Mouse (Mus musculus): Measurements from ENCODE around the gene Khdrbs2. TPM values are rescaled to one million over a fixed set of nuclear protein-coding genes. Genes with fewer than 3 reads are reported as not detected.

Khdrbs2 gene
- polyA plus RNA-seq, 1 experiment, result 0.01 TPM

DNA sequence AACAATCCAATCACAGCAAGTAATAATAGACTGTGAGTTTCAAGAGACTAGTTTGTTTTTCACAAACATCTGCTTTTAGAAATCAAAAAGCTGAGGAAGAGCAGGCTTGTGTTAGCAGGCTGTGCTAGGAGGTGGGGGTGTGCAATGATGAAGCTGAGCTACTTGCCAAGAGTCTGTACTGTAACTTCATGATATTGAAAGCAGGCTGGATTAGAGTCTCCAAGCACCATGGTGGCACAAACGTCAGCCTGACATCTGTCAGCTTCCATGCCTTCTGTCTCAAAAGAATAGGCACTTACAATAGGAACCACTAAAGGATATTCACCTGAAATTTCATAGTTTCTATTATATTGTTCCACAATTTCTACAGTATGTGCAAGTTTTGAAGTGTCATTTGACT, 255.9 kb downstream of the Khdrbs2 start:
- H3K27me3 ChIP-seq (ENCODE audit: control insufficient read depth, insufficient read depth, insufficient read length), result no peaks in the 10 kb centered on the region
- H3K36me3 ChIP-seq (ENCODE audit: control insufficient read depth, insufficient read depth), result no peaks in the 10 kb centered on the region
- H3K79me2 ChIP-seq (ENCODE audit: control insufficient read depth, insufficient read depth), result no peaks in the 10 kb centered on the region
- H3K4me3 ChIP-seq (ENCODE audit: insufficient read depth, poor library complexity, severe bottlenecking), result no peak overlapping the region
- no peak for TF ChIP-seq MYOD1 (IDR thresholded peaks at IDR 0.05; ENCODE audit: control insufficient read depth, insufficient read length, low read depth)
- no peak for TF ChIP-seq CTCF (IDR thresholded peaks at IDR 0.05; ENCODE audit: control insufficient read depth, insufficient read depth, insufficient read length)
- no peak for TF ChIP-seq CEBPB (IDR thresholded peaks at IDR 0.05; ENCODE audit: low read depth)
- TF ChIP-seq MYOG (IDR thresholded peaks at IDR 0.05; ENCODE audit: control insufficient read depth, extremely low read depth, insufficient read length), result no peak
- TF ChIP-seq MAX (IDR thresholded peaks at IDR 0.05), result no peak
- no peak for TF ChIP-seq USF1 (IDR thresholded peaks at IDR 0.05; ENCODE audit: low read depth)
- no peaks in the 10 kb centered on the region for H3K79me3 ChIP-seq (ENCODE audit: low read depth)
- H3ac ChIP-seq (ENCODE audit: control insufficient read depth, insufficient read length, low read depth), result no peak overlapping the region

DNA sequence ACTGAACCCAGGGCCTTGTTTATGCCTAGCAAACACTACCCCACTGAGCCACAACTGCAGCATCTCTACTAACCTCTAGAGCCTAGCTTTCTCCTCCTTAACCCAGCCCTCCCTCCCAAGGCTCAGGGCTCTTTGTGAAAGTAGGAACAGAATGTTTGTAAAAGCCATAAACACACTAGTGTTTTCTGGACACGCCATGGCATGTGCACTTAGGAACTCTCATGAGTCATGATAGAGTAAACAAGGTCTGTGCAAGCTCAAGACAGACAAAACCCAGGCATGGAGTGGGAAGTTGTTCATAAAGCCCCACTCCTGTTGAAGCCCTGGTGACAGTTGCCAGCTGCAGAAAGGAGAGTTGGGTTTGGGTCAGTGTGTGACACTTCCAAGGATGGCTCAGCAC, 257.0 kb downstream of the Khdrbs2 start:
- H3K79me2 ChIP-seq (ENCODE audit: control insufficient read depth, insufficient read depth), result no peaks in the 10 kb centered on the region
- H3K4me3 ChIP-seq (ENCODE audit: insufficient read depth, poor library complexity, severe bottlenecking), result no peak overlapping the region
- no peaks in the 10 kb centered on the region for H3K36me3 ChIP-seq (ENCODE audit: control insufficient read depth, insufficient read depth)
- H3K27me3 ChIP-seq (ENCODE audit: control insufficient read depth, insufficient read depth, insufficient read length), result no peaks in the 10 kb centered on the region
- H3K79me3 ChIP-seq (ENCODE audit: low read depth), result no peaks in the 10 kb centered on the region
- TF ChIP-seq FOSL1 (IDR thresholded peaks at IDR 0.05; ENCODE audit: insufficient read depth, low read length, poor library complexity, severe bottlenecking) (no peak), USF1 (IDR thresholded peaks at IDR 0.05; ENCODE audit: low read depth) (no peak), MAX (IDR thresholded peaks at IDR 0.05) (no peak), MYOG (IDR thresholded peaks at IDR 0.05; ENCODE audit: control insufficient read depth, extremely low read depth, insufficient read length) (no peak), CEBPB (IDR thresholded peaks at IDR 0.05; ENCODE audit: low read depth) (no peak), MYOD1 (IDR thresholded peaks at IDR 0.05; ENCODE audit: control insufficient read depth, insufficient read length, low read depth) (no peak), CTCF (IDR thresholded peaks at IDR 0.05; ENCODE audit: control insufficient read depth, insufficient read depth, insufficient read length) (no peak)
- H3ac ChIP-seq (ENCODE audit: control insufficient read depth, insufficient read length, low read depth), result no peak overlapping the region

GRCm38 (mm10) chr1:32430516-32430915, 258.0 kb downstream of the Khdrbs2 start:
- TF ChIP-seq CEBPB (IDR thresholded peaks at IDR 0.05; ENCODE audit: low read depth) (no peak), MYOD1 (IDR thresholded peaks at IDR 0.05; ENCODE audit: control insufficient read depth, insufficient read length, low read depth) (no peak), USF1 (IDR thresholded peaks at IDR 0.05; ENCODE audit: low read depth) (no peak), CTCF (IDR thresholded peaks at IDR 0.05; ENCODE audit: control insufficient read depth, insufficient read depth, insufficient read length) (no peak), FOSL1 (IDR thresholded peaks at IDR 0.05; ENCODE audit: insufficient read depth, low read length, poor library complexity, severe bottlenecking) (no peak), MAX (IDR thresholded peaks at IDR 0.05) (no peak), MYOG (IDR thresholded peaks at IDR 0.05; ENCODE audit: control insufficient read depth, extremely low read depth, insufficient read length) (no peak)
- H3ac ChIP-seq (ENCODE audit: control insufficient read depth, insufficient read length, low read depth), result no peak overlapping the region
- H3K4me3 ChIP-seq (ENCODE audit: insufficient read depth, poor library complexity, severe bottlenecking), result no peak overlapping the region
- H3K36me3 ChIP-seq (ENCODE audit: control insufficient read depth, insufficient read depth), result no peaks in the 10 kb centered on the region
- no peaks in the 10 kb centered on the region for H3K27me3 ChIP-seq (ENCODE audit: control insufficient read depth, insufficient read depth, insufficient read length)
- H3K79me2 ChIP-seq (ENCODE audit: control insufficient read depth, insufficient read depth), result no peaks in the 10 kb centered on the region
- no peaks in the 10 kb centered on the region for H3K79me3 ChIP-seq (ENCODE audit: low read depth)

DNA sequence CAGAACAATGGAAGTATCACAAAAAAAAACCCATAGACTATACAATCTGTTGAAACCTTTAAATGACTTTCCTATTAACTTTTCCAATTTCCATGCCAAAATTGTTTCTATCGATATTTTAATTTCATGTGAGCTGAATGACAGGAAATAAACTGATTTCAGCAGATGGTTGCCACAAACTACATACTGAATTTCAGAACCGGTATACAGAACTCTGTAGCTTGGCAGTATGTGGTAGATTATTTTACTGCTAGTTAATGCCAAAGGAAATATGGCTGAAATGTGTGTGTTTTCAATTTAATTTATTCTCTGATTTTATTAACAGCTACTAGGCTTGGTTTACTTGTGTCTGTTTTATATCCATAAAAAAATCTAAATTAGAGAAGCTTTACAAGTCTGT, 260.6 kb downstream of the Khdrbs2 start:
- TF ChIP-seq USF1 (IDR thresholded peaks at IDR 0.05; ENCODE audit: low read depth) (no peak), MYOD1 (IDR thresholded peaks at IDR 0.05; ENCODE audit: control insufficient read depth, insufficient read length, low read depth) (no peak)

GRCm38 (mm10) chr1:32443927-32444326, 271.4 kb downstream of the Khdrbs2 start:
- H3K27me3 ChIP-seq (ENCODE audit: control insufficient read depth, insufficient read depth, insufficient read length), result no peaks in the 10 kb centered on the region
- no peak overlapping the region for H3ac ChIP-seq (ENCODE audit: control insufficient read depth, insufficient read length, low read depth)
- TF ChIP-seq MYOG (IDR thresholded peaks at IDR 0.05; ENCODE audit: control insufficient read depth, extremely low read depth, insufficient read length) (no peak), FOSL1 (IDR thresholded peaks at IDR 0.05; ENCODE audit: insufficient read depth, low read length, poor library complexity, severe bottlenecking) (no peak), MYOD1 (IDR thresholded peaks at IDR 0.05; ENCODE audit: control insufficient read depth, insufficient read length, low read depth) (no peak), CEBPB (IDR thresholded peaks at IDR 0.05; ENCODE audit: low read depth) (no peak), MAX (IDR thresholded peaks at IDR 0.05) (no peak), USF1 (IDR thresholded peaks at IDR 0.05; ENCODE audit: low read depth) (no peak), CTCF (IDR thresholded peaks at IDR 0.05; ENCODE audit: control insufficient read depth, insufficient read depth, insufficient read length) (no peak)
- H3K79me3 ChIP-seq (ENCODE audit: low read depth), result no peaks in the 10 kb centered on the region
- H3K36me3 ChIP-seq (ENCODE audit: control insufficient read depth, insufficient read depth), result no peaks in the 10 kb centered on the region
- no peak overlapping the region for H3K4me3 ChIP-seq (ENCODE audit: insufficient read depth, poor library complexity, severe bottlenecking)
- H3K79me2 ChIP-seq (ENCODE audit: control insufficient read depth, insufficient read depth), result no peaks in the 10 kb centered on the region

More for the DNA sequence above, 260.6 kb downstream of the Khdrbs2 start:
- no peaks in the 10 kb centered on the region for H3K36me3 ChIP-seq (ENCODE audit: control insufficient read depth, insufficient read depth)
- H3K79me2 ChIP-seq (ENCODE audit: control insufficient read depth, insufficient read depth), result no peaks in the 10 kb centered on the region
- no peak overlapping the region for H3K4me3 ChIP-seq (ENCODE audit: insufficient read depth, poor library complexity, severe bottlenecking)
- no peaks in the 10 kb centered on the region for H3K27me3 ChIP-seq (ENCODE audit: control insufficient read depth, insufficient read depth, insufficient read length)
- no peak overlapping the region for H3ac ChIP-seq (ENCODE audit: control insufficient read depth, insufficient read length, low read depth)
- H3K79me3 ChIP-seq (ENCODE audit: low read depth), result no peaks in the 10 kb centered on the region

GRCm38 (mm10) chr1:32463103-32463516, 290.6 kb downstream of the Khdrbs2 start:
- no peak overlapping the region for H3K4me3 ChIP-seq (ENCODE audit: insufficient read depth, poor library complexity, severe bottlenecking)
- H3K79me2 ChIP-seq (ENCODE audit: control insufficient read depth, insufficient read depth), result no peaks in the 10 kb centered on the region
- H3K36me3 ChIP-seq (ENCODE audit: control insufficient read depth, insufficient read depth), result no peaks in the 10 kb centered on the region
- H3K27me3 ChIP-seq (ENCODE audit: control insufficient read depth, insufficient read depth, insufficient read length), result no peaks in the 10 kb centered on the region
- H3K79me3 ChIP-seq (ENCODE audit: low read depth), result no peaks in the 10 kb centered on the region
- no peak overlapping the region for H3ac ChIP-seq (ENCODE audit: control insufficient read depth, insufficient read length, low read depth)
- no peak for TF ChIP-seq FOSL1 (IDR thresholded peaks at IDR 0.05; ENCODE audit: insufficient read depth, low read length, poor library complexity, severe bottlenecking)
- no peak for TF ChIP-seq CEBPB (IDR thresholded peaks at IDR 0.05; ENCODE audit: low read depth)
- no peak for TF ChIP-seq MYOG (IDR thresholded peaks at IDR 0.05; ENCODE audit: control insufficient read depth, extremely low read depth, insufficient read length)
- TF ChIP-seq MAX (IDR thresholded peaks at IDR 0.05), result no peak
- no peak for TF ChIP-seq MYOD1 (IDR thresholded peaks at IDR 0.05; ENCODE audit: control insufficient read depth, insufficient read length, low read depth)
- TF ChIP-seq USF1 (IDR thresholded peaks at IDR 0.05; ENCODE audit: low read depth), result no peak
- TF ChIP-seq CTCF (IDR thresholded peaks at IDR 0.05; ENCODE audit: control insufficient read depth, insufficient read depth, insufficient read length), result no peak
